21 mouse cellular contexts compared by ENCODE assay signal in genomic region chr13:17086547-17086946, GRCm38 (mm10).
DNase-seq lines count a peak whose midpoint lies in the region; ATAC-seq and TF ChIP-seq lines count a peak whose summit lies in the region.
"Had no signal": no experiment of that assay in that cellular context is flagged by ENCODE, and none has a peak within 500 bp of the region (broad histone marks: within the 10 kb centered on the region; RNA-seq: fewer than 3 reads in every experiment).

No protein-coding gene starts in this region.

- peak; percentile 67 for ATAC-seq in intestine, embryonic 15.5 days
- ATAC-seq in intestine, postnatal 0 days: no peak
- ATAC-seq in liver, embryonic 12.5 days: no peak
- peak; percentile 43 for ATAC-seq in embryonic facial prominence, embryonic 13.5 days (ENCODE audit: insufficient number of reproducible peaks, insufficient read depth, low FRiP score, low TSS enrichment, low read depth)
- ATAC-seq: activated CD4-positive, CD25-positive, alpha-beta regulatory T cell, adult 4 months; forebrain, embryonic 14.5 days; midbrain, embryonic 16.5 days had no signal

- no peak overlapping the region for H3ac ChIP-seq in myocyte (ENCODE audit: control insufficient read depth, insufficient read length)

- H3K79me2 ChIP-seq in myocyte (ENCODE audit: control insufficient read depth, insufficient read depth): no peaks in the 10 kb centered on the region

- H3K9ac ChIP-seq in intestine, embryonic 15.5 days: no peak overlapping the region
- no peak overlapping the region for H3K9ac ChIP-seq in intestine, postnatal 0 days (ENCODE audit: low read depth, low read length)
- no peak overlapping the region for H3K9ac ChIP-seq in liver, embryonic 12.5 days
- H3K9ac ChIP-seq in embryonic facial prominence, embryonic 13.5 days: no peak overlapping the region
- H3K9ac ChIP-seq: hindbrain, embryonic 14.5 days; liver, embryonic 13.5 days had no signal

- no peak overlapping the region for H3K4me3 ChIP-seq in intestine, embryonic 15.5 days (replicated peaks)
- H3K4me3 ChIP-seq in intestine, postnatal 0 days (ENCODE audit: low read depth, low read length): no peak overlapping the region
- H3K4me3 ChIP-seq in liver, embryonic 12.5 days: no peak overlapping the region
- no peak overlapping the region for H3K4me3 ChIP-seq in embryonic facial prominence, embryonic 13.5 days
- no peak overlapping the region for H3K4me3 ChIP-seq in myocyte
- H3K4me3 ChIP-seq: erythroblast, embryonic 14.5 days; heart, adult 2 months; liver, embryonic 13.5 days had no signal

- WGBS in intestine, embryonic 15.5 days: 19% methylated on average over 2 of the region's 2 CpGs
- 15% methylated on average over 2 of the region's 2 CpGs for WGBS in intestine, postnatal 0 days
- WGBS in liver, embryonic 12.5 days (ENCODE audit: insufficient replicate concordance): 49% methylated on average over 2 of the region's 2 CpGs
- 21% methylated on average over 2 of the region's 2 CpGs for WGBS in embryonic facial prominence, embryonic 13.5 days

- no peak overlapping the region for H3K27ac ChIP-seq in intestine, embryonic 15.5 days
- H3K27ac ChIP-seq in intestine, postnatal 0 days (ENCODE audit: low read depth, low read length): no peak overlapping the region
- no peak overlapping the region for H3K27ac ChIP-seq in liver, embryonic 12.5 days
- H3K27ac ChIP-seq in embryonic facial prominence, embryonic 13.5 days: no peak overlapping the region
- H3K27ac ChIP-seq: heart, adult 2 months; hindbrain, embryonic 14.5 days; liver, embryonic 13.5 days had no signal

- H3K4me2 ChIP-seq in intestine, embryonic 15.5 days (replicated peaks): no peak overlapping the region
- H3K4me2 ChIP-seq in intestine, postnatal 0 days (replicated peaks; ENCODE audit: low read depth): no peak overlapping the region
- no peak overlapping the region for H3K4me2 ChIP-seq in liver, embryonic 12.5 days
- no peak overlapping the region for H3K4me2 ChIP-seq in embryonic facial prominence, embryonic 13.5 days
- H3K4me2 ChIP-seq in myocyte (ENCODE audit: low read depth): no peak overlapping the region
- H3K4me2 ChIP-seq: hindbrain, embryonic 14.5 days; liver, embryonic 13.5 days had no signal

- no peak for TF ChIP-seq CTCF in intestine, postnatal 0 days (IDR thresholded peaks at IDR 0.05; ENCODE audit: low read depth)

- no peaks in the 10 kb centered on the region for H3K9me3 ChIP-seq in intestine, embryonic 15.5 days
- no peaks in the 10 kb centered on the region for H3K9me3 ChIP-seq in intestine, postnatal 0 days (ENCODE audit: control insufficient read depth)
- no peaks in the 10 kb centered on the region for H3K9me3 ChIP-seq in liver, embryonic 12.5 days (replicated peaks)
- H3K9me3 ChIP-seq in embryonic facial prominence, embryonic 13.5 days: no peaks in the 10 kb centered on the region
- H3K9me3 ChIP-seq: G1E; liver, embryonic 13.5 days had no signal

- no peak for TF ChIP-seq POLR2A in myocyte (IDR thresholded peaks at IDR 0.05; ENCODE audit: insufficient read length, low read depth)

- peak; percentile 2 for DNase-seq in liver
- no peak for DNase-seq in cerebellum, adult 11-12 months
- DNase-seq: adrenal gland, postnatal 10 days; cerebellum, adult 9-11 months; gastrocnemius, postnatal 10 days; heart, adult 2 months; heart, postnatal 36 days; layer of hippocampus, postnatal 36 days; liver, embryonic 13.5 days; thymus, postnatal 14 days had no signal

- H3K27me3 ChIP-seq in intestine, embryonic 15.5 days (replicated peaks): no peaks in the 10 kb centered on the region
- no peaks in the 10 kb centered on the region for H3K27me3 ChIP-seq in intestine, postnatal 0 days (replicated peaks; ENCODE audit: control insufficient read depth, insufficient read depth, low read length)
- no peaks in the 10 kb centered on the region for H3K27me3 ChIP-seq in liver, embryonic 12.5 days (replicated peaks)
- no peaks in the 10 kb centered on the region for H3K27me3 ChIP-seq in embryonic facial prominence, embryonic 13.5 days
- H3K27me3 ChIP-seq in myocyte (ENCODE audit: control insufficient read depth, insufficient read depth, insufficient read length): no peaks in the 10 kb centered on the region
- H3K27me3 ChIP-seq: liver, embryonic 13.5 days had no signal

- H3K4me1 ChIP-seq in intestine, embryonic 15.5 days (replicated peaks): no peaks in the 10 kb centered on the region
- H3K4me1 ChIP-seq in intestine, postnatal 0 days (replicated peaks; ENCODE audit: control insufficient read depth, insufficient read depth, low read length): no peaks in the 10 kb centered on the region
- no peaks in the 10 kb centered on the region for H3K4me1 ChIP-seq in liver, embryonic 12.5 days
- H3K4me1 ChIP-seq in embryonic facial prominence, embryonic 13.5 days: peaks cover 26% of the 10 kb centered on the region
- H3K4me1 ChIP-seq: liver, embryonic 13.5 days had no signal

- H3K36me3 ChIP-seq in intestine, embryonic 15.5 days: no peaks in the 10 kb centered on the region
- H3K36me3 ChIP-seq in intestine, postnatal 0 days (ENCODE audit: control insufficient read depth, insufficient read depth): no peaks in the 10 kb centered on the region
- H3K36me3 ChIP-seq in liver, embryonic 12.5 days: no peaks in the 10 kb centered on the region
- no peaks in the 10 kb centered on the region for H3K36me3 ChIP-seq in embryonic facial prominence, embryonic 13.5 days
- H3K36me3 ChIP-seq in myocyte (ENCODE audit: control insufficient read depth, insufficient read depth): no peaks in the 10 kb centered on the region
- H3K36me3 ChIP-seq: G1E; liver, embryonic 13.5 days had no signal

TF ChIP-seq in myocyte, 11 proteins besides CTCF, POLR2A, EP300 and RAD21:
- TF ChIP-seq MYOD1 (IDR thresholded peaks at IDR 0.05; ENCODE audit: control insufficient read depth in 1 of 3, insufficient read length in 2 of 3, low read depth in 2 of 3): peak in 2 of 3 experiments; percentile 2 to 17
- TF ChIP-seq MAX (IDR thresholded peaks at IDR 0.05; ENCODE audit: low read depth): no peak
- TF ChIP-seq TCF3 (IDR thresholded peaks at IDR 0.05; ENCODE audit: insufficient read length, low read depth): no peak
TF ChIP-seq in myocyte: peak in this region for 1.

Comparison
In these comparisons a context has a peak if more than half of its experiments do, and no peak if none do; other contexts are left out.
1. ATAC-seq: peak in intestine, embryonic 15.5 days (single experiment) and embryonic facial prominence, embryonic 13.5 days (single experiment); none in intestine, postnatal 0 days (single experiment) and liver, embryonic 12.5 days (single experiment).